Mouse (Mus musculus) kidney, adult 11 months (tissue): ENCODE measurements around the gene Auts2.
"Not testable (repeated sequence)": the region's sequence is repeated elsewhere in the genome, so short reads cannot be mapped to it uniquely, and the experiment has no call there.

ENCODE experiments used
- DNase-seq: peaks from one replicate; pipeline ENCODE4 v3.0.0; 2022

Gene Auts2

GRCm38 (mm10) chr5:132543118-132544071, at the start of gene Auts2:
Auts2 (minus strand) TSS chr5:132543344.
- DNase-seq: peak; percentile 43

GRCm38 (mm10) chr5:132591721-132592695, 48.9 kb upstream of the Auts2 start:
- no peak for DNase-seq

GRCm38 (mm10) chr5:132579774-132580173, 36.6 kb upstream of the Auts2 start:
- DNase-seq: no peak

DNA sequence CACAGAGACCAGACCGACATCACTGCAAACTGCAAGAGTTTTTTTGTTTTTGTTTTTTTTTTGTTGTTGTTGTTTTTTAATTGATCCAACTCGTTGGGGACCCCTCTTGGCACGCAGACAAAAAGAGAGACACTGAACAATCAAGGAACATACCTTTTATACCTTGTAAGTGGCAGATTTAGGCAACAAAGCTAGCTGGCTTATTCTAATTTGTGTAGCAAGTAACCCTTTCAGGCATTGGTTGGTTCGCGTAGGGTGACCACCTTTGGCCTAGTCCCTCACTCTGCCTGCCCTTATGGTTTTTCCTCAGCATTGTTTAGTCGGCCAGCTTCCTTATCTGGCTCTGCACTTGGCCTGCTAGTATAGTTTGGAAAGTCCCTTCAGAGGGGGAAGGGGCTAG, 17.6 kb upstream of the Auts2 start:
- DNase-seq: not testable (repeated sequence)

DNA sequence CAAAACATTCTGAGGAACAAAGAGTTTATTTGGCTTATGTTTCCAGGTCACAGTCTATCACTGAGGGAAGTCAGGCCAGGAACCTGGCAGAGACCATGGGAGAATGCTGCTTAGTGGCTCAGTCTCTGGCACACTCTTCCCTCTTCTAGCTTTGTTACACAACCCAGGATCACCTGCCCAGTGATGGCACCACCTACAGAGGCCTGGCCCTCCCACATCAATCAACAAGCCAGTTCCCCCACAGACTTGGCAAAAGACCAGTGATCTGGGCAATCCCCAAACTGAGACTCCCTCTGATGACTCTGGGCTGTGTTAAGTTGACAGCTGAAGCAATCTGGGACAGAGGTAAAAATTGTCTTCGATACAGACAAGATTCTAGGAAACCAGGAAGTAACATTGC, 2.6 kb upstream of the Auts2 start:
- no peak for DNase-seq

GRCm38 (mm10) chr5:132544176-132544995, 1.2 kb upstream of the Auts2 start:
- no peak for DNase-seq

DNA sequence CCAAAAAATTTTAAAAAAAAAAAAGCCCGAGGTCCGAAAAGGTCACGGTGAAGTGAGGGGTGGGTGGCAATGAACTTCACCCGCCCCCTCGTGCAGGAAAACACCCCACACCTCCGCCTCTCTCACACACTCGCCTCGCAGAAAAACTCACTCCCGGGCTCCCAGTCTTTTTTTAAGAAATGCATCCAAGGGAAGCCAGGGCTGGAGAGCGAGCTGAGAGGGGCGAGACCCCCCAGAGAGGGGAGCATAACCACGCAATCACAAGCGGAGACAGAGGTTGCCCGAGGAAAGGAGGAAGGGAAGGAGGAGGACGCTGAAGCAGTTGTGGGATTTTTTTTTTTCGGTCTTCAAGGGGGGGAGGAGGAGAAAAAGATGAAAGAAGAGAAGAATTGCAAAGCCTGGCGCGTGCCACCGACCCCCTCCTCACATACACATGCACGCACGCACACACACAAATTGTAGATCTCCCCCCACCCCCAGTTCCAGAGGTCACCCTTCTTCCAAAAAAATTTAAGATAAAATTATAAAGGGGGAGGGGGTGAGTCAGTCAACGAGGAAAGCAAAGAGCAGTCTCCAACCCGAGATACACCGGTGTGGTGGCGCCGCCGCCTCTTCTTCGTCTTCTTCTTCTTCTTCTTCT, 643 bp downstream of the Auts2 start:
- no peak for DNase-seq

DNA sequence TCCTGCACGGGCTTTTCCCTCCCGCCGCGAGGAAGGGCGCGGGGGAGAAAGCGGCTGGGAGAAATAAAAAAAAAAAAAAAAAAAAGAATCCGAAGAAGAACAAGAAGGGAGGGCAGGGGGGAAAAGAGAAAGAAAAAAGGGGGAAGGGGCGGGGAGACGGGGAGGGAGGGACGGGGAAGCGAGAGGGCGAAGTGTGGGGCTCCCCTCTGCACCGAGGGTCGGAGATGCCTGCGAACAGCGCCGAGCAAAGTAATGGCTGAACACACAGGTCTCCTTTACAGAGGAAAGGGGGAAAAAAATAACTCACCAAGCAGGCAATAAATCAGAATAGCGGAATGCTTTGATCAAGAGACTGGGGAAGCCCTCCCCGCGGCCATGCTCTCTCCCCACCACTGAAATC, 1.2 kb downstream of the Auts2 start:
- DNase-seq: no peak

GRCm38 (mm10) chr5:132541371-132541931, 1.7 kb downstream of the Auts2 start:
- DNase-seq: no peak

GRCm38 (mm10) chr5:132540841-132541311, 2.3 kb downstream of the Auts2 start:
- no peak for DNase-seq

- DNase-seq: no peak
These were observed 5.7 kb downstream of the Auts2 start for GRCm38 (mm10) chr5:132537475-132537874.

DNA sequence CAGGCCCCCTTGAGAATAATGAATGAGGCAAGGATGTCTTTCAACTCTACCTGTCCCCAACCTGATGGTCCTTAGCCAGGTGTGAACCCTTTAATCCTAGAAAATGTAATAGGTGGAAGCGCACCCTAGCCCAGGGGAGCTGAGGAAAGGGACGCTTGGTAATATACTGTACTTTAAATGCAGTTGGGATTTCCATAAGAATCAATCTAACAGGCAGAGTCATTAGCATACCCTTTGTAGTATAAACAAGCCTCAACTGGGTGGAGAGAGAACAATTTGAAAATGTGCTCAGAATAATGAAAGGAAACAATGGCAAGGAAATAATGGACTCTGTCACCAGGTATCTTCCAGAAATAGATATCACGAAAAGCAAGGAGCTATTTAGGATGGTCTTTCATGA, 16.7 kb downstream of the Auts2 start:
- DNase-seq: no peak

DNA sequence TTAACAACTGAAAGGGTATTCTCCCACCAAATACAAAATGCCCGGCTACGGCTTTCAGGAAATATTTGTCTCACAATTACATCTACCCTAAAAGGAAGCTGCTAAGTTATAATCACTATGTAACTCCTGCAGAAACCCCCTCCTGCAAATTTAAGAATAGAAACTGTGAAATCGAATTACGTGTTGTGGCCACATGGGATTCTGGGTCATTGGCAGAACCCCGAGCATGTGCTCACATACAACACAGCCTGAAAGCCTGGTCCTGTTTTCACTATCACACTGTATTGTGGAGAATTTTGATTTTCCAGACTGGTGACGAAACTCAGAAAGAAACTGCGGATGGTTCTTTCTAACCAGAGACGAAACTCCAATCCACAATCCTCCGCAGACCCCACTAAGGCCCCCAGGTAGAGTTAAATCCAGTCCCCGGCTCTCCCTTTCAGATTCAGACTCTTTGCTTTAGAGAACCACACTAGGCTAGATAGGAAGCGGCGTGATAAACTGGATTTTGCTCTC, 21.7 kb downstream of the Auts2 start:
- no peak for DNase-seq

- DNase-seq: no peak
These were observed 25.3 kb downstream of the Auts2 start for GRCm38 (mm10) chr5:132517879-132518278.

DNA sequence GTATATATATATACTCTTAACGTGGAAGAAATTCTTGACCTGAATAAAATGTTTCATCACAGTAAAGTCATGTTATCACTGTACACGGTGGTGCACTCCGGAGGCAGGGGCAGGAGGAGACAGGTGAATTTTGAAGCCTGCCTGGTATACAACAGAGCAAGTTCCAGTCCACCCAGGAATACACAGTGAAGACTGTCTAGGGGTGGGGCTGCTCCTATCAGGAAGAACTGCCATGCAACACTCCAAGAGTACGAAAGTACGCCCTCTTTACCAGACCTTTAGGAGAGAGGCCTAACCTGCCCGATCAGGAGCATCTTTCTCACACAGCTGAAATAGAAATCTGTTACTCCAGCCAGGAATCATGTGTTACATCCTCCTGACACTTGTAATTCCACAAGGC, 28.6 kb downstream of the Auts2 start:
- no peak for DNase-seq

- DNase-seq: no peak
These were observed 29.9 kb downstream of the Auts2 start for GRCm38 (mm10) chr5:132513206-132513605.

- no peak for DNase-seq
These were observed 33.7 kb downstream of the Auts2 start for GRCm38 (mm10) chr5:132509464-132509885.

GRCm38 (mm10) chr5:132504893-132505292, 38.3 kb downstream of the Auts2 start:
- DNase-seq: no peak

DNA sequence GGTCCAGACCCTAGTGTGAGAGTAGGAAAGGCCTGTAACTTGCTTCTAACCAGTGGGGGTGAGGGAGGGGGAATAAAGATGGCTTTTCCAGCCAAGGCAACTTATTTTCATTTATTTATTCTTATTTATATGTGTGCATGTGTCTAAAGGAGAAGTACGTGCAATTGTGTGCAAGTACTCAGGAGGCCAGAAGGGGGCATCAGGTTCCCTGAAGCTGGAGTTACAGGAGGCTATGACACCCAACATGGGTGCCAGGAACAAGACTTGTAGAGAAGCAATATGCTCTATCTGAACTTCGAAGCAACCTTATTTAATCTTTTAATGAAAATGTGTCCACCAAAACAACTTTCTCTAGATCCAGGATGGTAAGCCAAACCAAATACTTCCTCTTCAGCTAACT, 39.7 kb downstream of the Auts2 start:
- no peak for DNase-seq

- DNase-seq: no peak
These were observed 41.1 kb downstream of the Auts2 start for GRCm38 (mm10) chr5:132502036-132502435.

GRCm38 (mm10) chr5:132500817-132501231, 42.3 kb downstream of the Auts2 start:
- DNase-seq: no peak
